16 mouse cellular contexts compared by ENCODE assay signal in genomic region chr2:138792711-138793450, GRCm38 (mm10).
DNase-seq lines count a peak whose midpoint lies in the region; ATAC-seq and TF ChIP-seq lines count a peak whose summit lies in the region.
"Had no signal": no experiment of that assay in that cellular context is flagged by ENCODE, and none has a peak within 500 bp of the region (broad histone marks: within the 10 kb centered on the region; RNA-seq: fewer than 3 reads in every experiment).

No protein-coding gene starts in this region.

- peak; percentile 42 to 61 for DNase-seq in frontal cortex, adult 2 months (ENCODE audit: extremely low spot score in 1 of 2, low spot score in 1 of 2)
- no peak for DNase-seq in frontal cortex, postnatal 14 days (ENCODE audit: low spot score in 2 of 2)
- peak; percentile 83 to 96 for DNase-seq in cerebellum, adult 2 months
- peak; percentile 74 for DNase-seq in layer of hippocampus, adult 11-12 months (ENCODE audit: low spot score)
- peak; percentile 18 to 19 for DNase-seq in left cerebral cortex, postnatal 14 days (ENCODE audit: low spot score in 2 of 2)
- no peak for DNase-seq in liver, postnatal 0 days
- DNase-seq in thymus, adult 18-20 months: no peak
- DNase-seq in hindbrain, embryonic 14.5 days (ENCODE audit: low spot score): no peak
- DNase-seq: adrenal gland, adult 8-10 months; heart, adult 11 months; lung, adult 18-20 months had no signal

- no peak for ATAC-seq in liver, postnatal 0 days
- ATAC-seq in hindbrain, embryonic 14.5 days (ENCODE audit: low FRiP score): no peak
- ATAC-seq: forebrain, embryonic 15.5 days; hindbrain, embryonic 16.5 days had no signal

- no peaks in the 10 kb centered on the region for H3K9me3 ChIP-seq in liver, postnatal 0 days (ENCODE audit: low read length)
- H3K9me3 ChIP-seq in hindbrain, embryonic 14.5 days (ENCODE audit: control insufficient read depth, low read length): no peaks in the 10 kb centered on the region
- H3K9me3 ChIP-seq: embryonic facial prominence, embryonic 15.5 days; forebrain, embryonic 15.5 days; kidney, embryonic 15.5 days; limb, embryonic 13.5 days had no signal

- H3K4me1 ChIP-seq in cerebellum, adult 2 months (ENCODE audit: control insufficient read depth, insufficient read depth, low read length): peaks cover 18% of the 10 kb centered on the region; the same call in 1 of the 2 replicates
- H3K4me1 ChIP-seq in liver, postnatal 0 days (ENCODE audit: insufficient read depth): no peaks in the 10 kb centered on the region
- no peaks in the 10 kb centered on the region for H3K4me1 ChIP-seq in hindbrain, embryonic 14.5 days (replicated peaks; ENCODE audit: control insufficient read depth, insufficient read depth, low read length)
- H3K4me1 ChIP-seq: embryonic facial prominence, embryonic 15.5 days; forebrain, embryonic 15.5 days; kidney, embryonic 15.5 days; limb, embryonic 13.5 days had no signal

- H3K27ac ChIP-seq in cerebellum, adult 2 months (ENCODE audit: insufficient read depth, low read length): no peak overlapping the region; the same call in 1 of the 2 replicates
- H3K27ac ChIP-seq in liver, postnatal 0 days (ENCODE audit: low read depth): no peak overlapping the region
- no peak overlapping the region for H3K27ac ChIP-seq in hindbrain, embryonic 14.5 days
- H3K27ac ChIP-seq: embryonic facial prominence, embryonic 15.5 days; forebrain, embryonic 15.5 days; kidney, embryonic 15.5 days; limb, embryonic 13.5 days had no signal

- TF ChIP-seq POLR2A in cerebellum, adult 2 months (IDR thresholded peaks at IDR 0.05; ENCODE audit: borderline replicate concordance, insufficient read depth, low read length): no peak; the same call in 1 of the 2 replicates

- no peak overlapping the region for H3K4me3 ChIP-seq in cerebellum, adult 2 months (replicated peaks; ENCODE audit: insufficient read depth, low read depth, low read length)
- H3K4me3 ChIP-seq in liver, postnatal 0 days (ENCODE audit: low read depth, low read length): no peak overlapping the region
- H3K4me3 ChIP-seq in hindbrain, embryonic 14.5 days (replicated peaks; ENCODE audit: low read length): no peak overlapping the region
- H3K4me3 ChIP-seq: embryonic facial prominence, embryonic 15.5 days; forebrain, embryonic 15.5 days; kidney, embryonic 15.5 days; limb, embryonic 13.5 days had no signal

- H3K27me3 ChIP-seq in cerebellum, adult 2 months (ENCODE audit: control insufficient read depth, insufficient read depth, low read length): no peaks in the 10 kb centered on the region
- no peaks in the 10 kb centered on the region for H3K27me3 ChIP-seq in liver, postnatal 0 days (ENCODE audit: insufficient read depth, low read length)
- H3K27me3 ChIP-seq in hindbrain, embryonic 14.5 days (ENCODE audit: control insufficient read depth, insufficient read depth, low read length): no peaks in the 10 kb centered on the region
- H3K27me3 ChIP-seq: embryonic facial prominence, embryonic 15.5 days; forebrain, embryonic 15.5 days; kidney, embryonic 15.5 days; limb, embryonic 13.5 days had no signal

- TF ChIP-seq EP300 in liver, postnatal 0 days (IDR thresholded peaks at IDR 0.05; ENCODE audit: low read depth): no peak

- no peak overlapping the region for H3K9ac ChIP-seq in liver, postnatal 0 days (replicated peaks)
- H3K9ac ChIP-seq in hindbrain, embryonic 14.5 days: no peak overlapping the region
- H3K9ac ChIP-seq: embryonic facial prominence, embryonic 15.5 days; forebrain, embryonic 15.5 days; kidney, embryonic 15.5 days; limb, embryonic 13.5 days had no signal

- intact Hi-C loops in left cerebral cortex, postnatal 14 days (cut with DNase I): no loop called here

- TF ChIP-seq CTCF in cerebellum, adult 2 months (IDR thresholded peaks at IDR 0.05; ENCODE audit: borderline replicate concordance, insufficient read depth, low read depth, low read length): no peak
- TF ChIP-seq CTCF in liver, postnatal 0 days (IDR thresholded peaks at IDR 0.05; ENCODE audit: low read depth): no peak

- no peak overlapping the region for H3K4me2 ChIP-seq in liver, postnatal 0 days (ENCODE audit: low read depth, low read length)
- H3K4me2 ChIP-seq in hindbrain, embryonic 14.5 days (replicated peaks): no peak overlapping the region
- H3K4me2 ChIP-seq: embryonic facial prominence, embryonic 15.5 days; forebrain, embryonic 15.5 days; kidney, embryonic 15.5 days; limb, embryonic 13.5 days had no signal

- WGBS in cerebellum, adult 2 months: 11% methylated on average over 6 of the region's 6 CpGs
- 74% methylated on average over 6 of the region's 6 CpGs for WGBS in liver, postnatal 0 days (ENCODE audit: insufficient replicate concordance)
- WGBS in hindbrain, embryonic 14.5 days: 86% methylated on average over 6 of the region's 6 CpGs

- no peaks in the 10 kb centered on the region for H3K36me3 ChIP-seq in liver, postnatal 0 days (replicated peaks; ENCODE audit: insufficient read depth, low read length)
- no peaks in the 10 kb centered on the region for H3K36me3 ChIP-seq in hindbrain, embryonic 14.5 days (replicated peaks; ENCODE audit: control insufficient read depth, insufficient read depth)
- H3K36me3 ChIP-seq: embryonic facial prominence, embryonic 15.5 days; forebrain, embryonic 15.5 days; kidney, embryonic 15.5 days; limb, embryonic 13.5 days had no signal

Comparison
In these comparisons a context has a peak if more than half of its experiments do, and no peak if none do; other contexts are left out.
1. DNase-seq: peak in frontal cortex, adult 2 months (2 of 2), cerebellum, adult 2 months (2 of 2), layer of hippocampus, adult 11-12 months (single experiment) and left cerebral cortex, postnatal 14 days (2 of 2); none in frontal cortex, postnatal 14 days (0 of 2), liver, postnatal 0 days (single experiment), thymus, adult 18-20 months (0 of 2) and hindbrain, embryonic 14.5 days (single experiment).